Mouse (Mus musculus) ES-Bruce4 (cell line): ENCODE measurements at regions not wholly inside any gene's neighbourhood (a gene's known extent, or its start where the extent isn't known, plus 50 kb on each side); places are given as distances from the start of the nearest gene placed in this dataset.

ENCODE experiments used
- H3K27ac ChIP-seq: 2 replicates; pipeline ENCODE4 v1.5.1; 2012; ENCODE audit warnings: low read length, inconsistent platforms; ENCODE audit not compliant: insufficient read depth
- H3K27me3 ChIP-seq: 2 replicates; pipeline ENCODE4 v1.6.1; 2012; ENCODE audit warnings: mild to moderate bottlenecking, low read length, inconsistent platforms; ENCODE audit not compliant: control insufficient read depth, poor library complexity, insufficient read depth, severe bottlenecking
- H3K36me3 ChIP-seq: 2 replicates; pipeline ENCODE4 v1.6.1; 2012; ENCODE audit warnings: inconsistent platforms, mild to moderate bottlenecking, low read length, moderate library complexity; ENCODE audit not compliant: control insufficient read depth, poor library complexity, insufficient read depth, severe bottlenecking
- H3K4me1 ChIP-seq: one replicate; pipeline ENCODE4 v1.8.1; 2011; ENCODE audit warnings: low read length; ENCODE audit not compliant: control insufficient read depth, insufficient read depth
- H3K4me3 ChIP-seq: 2 replicates; pipeline ENCODE4 v1.5.1; 2011; ENCODE audit warnings: low read depth, mild to moderate bottlenecking, low read length
- H3K9ac ChIP-seq: 2 replicates; pipeline ENCODE4 v1.6.1; 2012; ENCODE audit warnings: low read depth, mild to moderate bottlenecking, inconsistent platforms; ENCODE audit not compliant: poor library complexity, severe bottlenecking
- H3K9me3 ChIP-seq: replicated peaks from 2 replicates; pipeline ENCODE4 v1.6.1; 2012; ENCODE audit warnings: mild to moderate bottlenecking, low read length, inconsistent platforms; ENCODE audit not compliant: control insufficient read depth, poor library complexity, insufficient read depth, severe bottlenecking
- CTCF ChIP-seq: IDR thresholded peaks from one replicate; pipeline ENCODE4 v1.8.1; 2011; ENCODE audit warnings: low read depth, low read length
- EP300 ChIP-seq: IDR thresholded peaks from 2 replicates; pipeline ENCODE4 v1.6.1; 2011; ENCODE audit warnings: low read depth, low read length; ENCODE audit not compliant: insufficient read depth
- POLR2A ChIP-seq: IDR thresholded peaks from one replicate; pipeline ENCODE4 v1.8.1; 2011; ENCODE audit warnings: low read length; ENCODE audit not compliant: insufficient read depth

- no peak for TF ChIP-seq CTCF
- no peak for TF ChIP-seq POLR2A
- TF ChIP-seq EP300, result no peak
- H3K27ac ChIP-seq, result no peak overlapping the region
- no peak overlapping the region for H3K9ac ChIP-seq
These were observed 112.6 kb upstream of the Gnao1 start for GRCm38 (mm10) chr8:93697206-93697605.

DNA sequence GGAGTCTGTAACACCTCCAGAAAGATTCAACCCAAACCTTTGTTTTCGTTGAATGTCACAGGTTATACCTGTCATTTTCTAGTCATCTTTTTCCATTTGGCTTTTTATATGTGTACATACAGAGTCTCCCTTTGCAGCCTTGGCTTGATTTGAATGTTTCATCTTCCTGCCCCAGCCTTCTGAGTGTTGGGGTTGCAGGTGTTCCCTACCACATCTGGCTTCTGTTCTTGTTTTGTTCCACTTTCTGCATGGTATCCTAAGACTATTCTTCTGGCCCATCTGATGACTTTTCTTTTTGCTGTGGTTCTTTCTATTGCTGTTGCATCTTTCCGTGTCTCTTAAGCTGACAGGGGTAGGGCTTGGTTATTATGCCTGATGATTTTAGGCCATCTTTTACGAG is 111.3 kb upstream of the Gnao1 start:
- TF ChIP-seq POLR2A (no peak), EP300 (no peak), CTCF (no peak)

More at GRCm38 (mm10) chr8:93697206-93697605, 112.6 kb upstream of the Gnao1 start:
- Histone ChIP-seq H3K9me3 (no peaks in the 10 kb centered on the region), H3K4me1 (no peaks in the 10 kb centered on the region), H3K36me3 (no peaks in the 10 kb centered on the region), H3K27me3 (no peaks in the 10 kb centered on the region; the same call in 1 of the 2 replicates), H3K4me3 (no peak overlapping the region)

GRCm38 (mm10) chr8:93701391-93701790 is 108.4 kb upstream of the Gnao1 start:
- Histone ChIP-seq H3K27ac (no peak overlapping the region), H3K36me3 (no peaks in the 10 kb centered on the region)
- no peak for TF ChIP-seq EP300
- no peak for TF ChIP-seq CTCF

More for the DNA sequence above, 111.3 kb upstream of the Gnao1 start:
- Histone ChIP-seq H3K27ac (no peak overlapping the region), H3K4me1 (no peaks in the 10 kb centered on the region), H3K36me3 (no peaks in the 10 kb centered on the region), H3K4me3 (no peak overlapping the region), H3K9ac (no peak overlapping the region), H3K27me3 (no peaks in the 10 kb centered on the region; the same call in 1 of the 2 replicates), H3K9me3 (no peaks in the 10 kb centered on the region)

GRCm38 (mm10) chr8:93712066-93712706 is 97.6 kb upstream of the Gnao1 start:
- H3K4me3 ChIP-seq, result no peak overlapping the region
- H3K9ac ChIP-seq, result no peak overlapping the region
- peaks cover 1% of the 10 kb centered on the region; the same call in 1 of the 2 replicates for H3K27me3 ChIP-seq
- H3K36me3 ChIP-seq, result no peaks in the 10 kb centered on the region
- H3K4me1 ChIP-seq, result no peaks in the 10 kb centered on the region
- no peak overlapping the region for H3K27ac ChIP-seq
- H3K9me3 ChIP-seq, result 0 out of 2 replicates have a peak, but pooled peaks cover 5% of the 10 kb centered on the region
- TF ChIP-seq EP300, result no peak
- TF ChIP-seq POLR2A, result no peak
- TF ChIP-seq CTCF, result no peak

More at GRCm38 (mm10) chr8:93701391-93701790, 108.4 kb upstream of the Gnao1 start:
- H3K4me1 ChIP-seq, result no peaks in the 10 kb centered on the region
- no peaks in the 10 kb centered on the region for H3K27me3 ChIP-seq
- no peak overlapping the region for H3K4me3 ChIP-seq
- H3K9ac ChIP-seq, result no peak overlapping the region
- no peaks in the 10 kb centered on the region for H3K9me3 ChIP-seq

DNA sequence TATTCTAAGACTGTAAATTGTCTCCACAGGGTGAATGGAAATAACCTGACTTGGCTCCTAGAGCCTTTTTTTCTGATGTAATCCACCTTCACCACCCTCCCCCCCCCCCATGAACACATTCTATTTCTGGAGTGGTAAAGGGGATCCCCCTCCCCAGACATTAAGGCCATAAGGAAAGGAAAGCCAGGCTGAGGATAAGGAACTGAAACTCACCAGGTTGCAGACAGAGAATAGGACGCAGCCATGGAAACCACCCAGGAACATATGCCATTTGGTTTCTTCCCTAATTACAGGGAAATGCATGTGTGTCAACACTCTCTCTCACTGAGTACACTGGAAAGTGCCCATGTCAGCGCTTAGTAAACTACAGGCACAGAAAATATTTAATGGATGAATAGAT is 96.5 kb upstream of the Gnao1 start:
- Histone ChIP-seq H3K4me3 (no peak overlapping the region), H3K27me3 (peaks cover 1% of the 10 kb centered on the region; the same call in 1 of the 2 replicates), H3K9ac (no peak overlapping the region), H3K9me3 (0 out of 2 replicates have a peak, but pooled peaks cover 3% of the 10 kb centered on the region), H3K36me3 (no peaks in the 10 kb centered on the region), H3K27ac (no peak overlapping the region), H3K4me1 (no peaks in the 10 kb centered on the region)
- no peak for TF ChIP-seq POLR2A
- no peak for TF ChIP-seq EP300
- TF ChIP-seq CTCF, result no peak

DNA sequence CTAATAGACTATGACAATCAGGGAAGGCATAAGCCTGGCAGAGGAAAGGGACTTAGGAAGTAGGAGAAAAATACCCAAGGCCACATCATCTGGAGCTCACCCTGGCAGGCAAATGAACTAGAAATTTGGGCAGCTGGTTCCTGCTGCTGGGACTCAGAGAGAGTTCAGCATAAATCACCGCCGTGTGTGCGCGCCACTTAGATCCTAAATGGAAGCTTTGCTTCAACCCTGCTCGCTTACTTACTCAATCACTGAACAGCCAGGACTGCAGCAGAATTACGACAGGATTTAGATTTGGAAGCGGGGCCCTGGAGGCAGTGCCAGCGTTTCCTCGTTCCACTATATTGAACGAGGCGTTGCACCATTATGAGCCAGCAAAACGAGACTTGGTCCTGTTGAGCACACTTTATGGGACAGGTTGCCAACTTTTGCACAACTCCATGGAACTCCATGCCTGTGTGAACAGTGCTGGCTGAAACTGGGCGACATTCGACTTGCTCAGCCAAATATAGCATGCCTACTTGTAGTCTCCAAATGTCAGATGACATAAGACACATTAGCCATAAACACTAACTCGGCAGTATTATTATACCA is 84.8 kb upstream of the Gnao1 start:
- Histone ChIP-seq H3K27me3 (no peaks in the 10 kb centered on the region; the same call in 1 of the 2 replicates), H3K36me3 (no peaks in the 10 kb centered on the region), H3K9me3 (no peaks in the 10 kb centered on the region), H3K27ac (no peak overlapping the region), H3K4me1 (no peaks in the 10 kb centered on the region), H3K4me3 (no peak overlapping the region), H3K9ac (no peak overlapping the region)
- TF ChIP-seq CTCF (no peak), POLR2A (no peak), EP300 (no peak)
